Mouse (Mus musculus) hindbrain, embryonic 14.5 days (tissue): ENCODE data around the gene Acyp1. TPM values are rescaled to one million over a fixed set of nuclear protein-coding genes. Genes with fewer than 3 reads are reported as not detected.

Experiments used
- ATAC-seq: fragments of 200-750 bp; cut with Nextera tagmentation; 2 replicates; pipeline ENCODE4 v1.8.0; 2017; ENCODE audit warnings: moderate number of reproducible peaks, mild to moderate bottlenecking, moderate TSS enrichment, moderate library complexity; ENCODE audit not compliant: low FRiP score
- DNase-seq: peaks from one replicate; pipeline ENCODE4 v3.0.0-alpha.2; 2015; ENCODE audit warnings: low spot score
- H3K27ac ChIP-seq: fragments of 300-500 bp; sonication (generic); 2 replicates; pipeline ENCODE4 v1.5.1; 2014; ENCODE audit warnings: mild to moderate bottlenecking, moderate library complexity
- H3K27me3 ChIP-seq: fragments of 300-500 bp; sonication (generic); 2 replicates; pipeline ENCODE4 v1.6.1; 2014; ENCODE audit warnings: mild to moderate bottlenecking, low read length, mixed read lengths; ENCODE audit not compliant: control insufficient read depth, insufficient read depth
- H3K36me3 ChIP-seq: fragments of 300-500 bp; sonication (generic); replicated peaks from 2 replicates; pipeline ENCODE4 v1.6.1; 2014; ENCODE audit not compliant: control insufficient read depth, insufficient read depth
- H3K4me1 ChIP-seq: fragments of 300-500 bp; sonication (generic); replicated peaks from 2 replicates; pipeline ENCODE4 v1.6.1; 2014; ENCODE audit warnings: antibody characterized with exemption, low read length, mixed read lengths; ENCODE audit not compliant: control insufficient read depth, insufficient read depth
- H3K4me2 ChIP-seq: fragments of 300-500 bp; sonication (generic); replicated peaks from 2 replicates; pipeline ENCODE4 v1.6.1; 2014; ENCODE audit warnings: mild to moderate bottlenecking, moderate library complexity
- H3K4me3 ChIP-seq: fragments of 300-500 bp; sonication (generic); replicated peaks from 2 replicates; pipeline ENCODE4 v1.5.1; 2014; ENCODE audit warnings: mild to moderate bottlenecking, low read length
- H3K9ac ChIP-seq: fragments of 300-500 bp; sonication (generic); 2 replicates; pipeline ENCODE4 v1.6.1; 2014
- H3K9me3 ChIP-seq: fragments of 300-500 bp; sonication (generic); 2 replicates; pipeline ENCODE4 v1.6.1; 2016; ENCODE audit warnings: low read length; ENCODE audit not compliant: control insufficient read depth
- WGBS: fragments of 180-500 bp; shearing (Covaris S2); extraction: QIAGEN DNeasy Blood & Tissue Kit; methylation state at CpG from one replicate; pipeline ENCODE4 v1.1.7; 2014; 5-methylcytosine and 5-hydroxymethylcytosine counted together
- polyA plus RNA-seq: library from polyadenylated mRNA; unstranded; fragments of >200 nt; fragmentation: Nextera tagmentation; extraction: Ambion mirVana; gene quantifications from 2 replicates; pipeline ENCODE4 v1.2.1, GENCODE M21; 2014

Acyp1 gene
- polyA plus RNA-seq = 46.8 and 59.1 TPM in 2 replicates

- 9% methylated on average over 21 of the region's 21 CpGs for WGBS
These were observed at the start of gene Acyp1 for GRCm38 (mm10) chr12:85287809-85288485. TSS of gene Acyp1 (minus strand) at chr12:85288438.

GRCm38 (mm10) chr12:85337567-85338311 lies 49.5 kb upstream of the Acyp1 start:
- Histone ChIP-seq H3K36me3 (peaks cover 39% of the 10 kb centered on the region), H3K4me1 (peaks cover 10% of the 10 kb centered on the region), H3K9me3 (no peaks in the 10 kb centered on the region), H3K27ac (no peak overlapping the region), H3K4me3 (peak overlapping the region; percentile 100), H3K9ac (peak overlapping the region; percentile 98; the same call in 1 of the 2 replicates), H3K4me2 (peak overlapping the region; percentile 87), H3K27me3 (no peaks in the 10 kb centered on the region)
- WGBS = 89% methylated on average over 6 of the region's 6 CpGs
- ATAC-seq (no peak), DNase-seq (no peak)

More at GRCm38 (mm10) chr12:85287809-85288485, at the start of gene Acyp1:
- Histone ChIP-seq H3K4me3 (peak within 1 kb of the TSS; percentile 44), H3K4me1 (peaks cover 5% of the 10 kb centered on the region), H3K9me3 (no peaks in the 10 kb centered on the region), H3K27me3 (no peaks in the 10 kb centered on the region), H3K9ac (peak within 1 kb of the TSS; percentile 56), H3K36me3 (no peaks in the 10 kb centered on the region), H3K27ac (no peak within 1 kb of the TSS), H3K4me2 (peak within 1 kb of the TSS; percentile 87)
- no peak for DNase-seq
- ATAC-seq = peak; percentile 40; the same call in 1 of the 2 replicates

- 92% methylated on average over 7 of the region's 7 CpGs for WGBS
- H3K36me3 ChIP-seq = peaks cover 94% of the 10 kb centered on the region
These were observed 41.9 kb upstream of the Acyp1 start for GRCm38 (mm10) chr12:85330153-85330552.

GRCm38 (mm10) chr12:85308651-85309050 lies 20.4 kb upstream of the Acyp1 start:
- H3K27me3 ChIP-seq = no peaks in the 10 kb centered on the region
- H3K27ac ChIP-seq = no peak overlapping the region
- 74% methylated on average over 3 of the region's 3 CpGs for WGBS
- H3K4me3 ChIP-seq = no peak overlapping the region
- H3K36me3 ChIP-seq = peaks cover 99% of the 10 kb centered on the region
- no peaks in the 10 kb centered on the region for H3K9me3 ChIP-seq
- H3K4me1 ChIP-seq = no peaks in the 10 kb centered on the region
- H3K4me2 ChIP-seq = no peak overlapping the region
- ATAC-seq = no peak
- H3K9ac ChIP-seq = no peak overlapping the region
- no peak for DNase-seq

More at GRCm38 (mm10) chr12:85330153-85330552, 41.9 kb upstream of the Acyp1 start:
- Histone ChIP-seq H3K4me2 (no peak overlapping the region), H3K9me3 (no peaks in the 10 kb centered on the region), H3K27ac (no peak overlapping the region), H3K27me3 (no peaks in the 10 kb centered on the region), H3K4me1 (no peaks in the 10 kb centered on the region), H3K9ac (no peak overlapping the region), H3K4me3 (no peak overlapping the region)
- no peak for ATAC-seq
- no peak for DNase-seq

- Histone ChIP-seq H3K27me3 (no peaks in the 10 kb centered on the region), H3K9me3 (no peaks in the 10 kb centered on the region), H3K4me2 (no peak overlapping the region), H3K9ac (no peak overlapping the region), H3K4me3 (no peak overlapping the region), H3K27ac (peak overlapping the region; percentile 12; the same call in 1 of the 2 replicates), H3K36me3 (peaks cover 98% of the 10 kb centered on the region), H3K4me1 (no peaks in the 10 kb centered on the region)
- WGBS = 50% methylated on average over 16 of the region's 16 CpGs
- DNase-seq = peak; percentile 97
- ATAC-seq = peak; percentile 62; the same call in 1 of the 2 replicates
These were observed 17.1 kb upstream of the Acyp1 start for GRCm38 (mm10) chr12:85305247-85305892.

GRCm38 (mm10) chr12:85304725-85305124 lies 16.5 kb upstream of the Acyp1 start:
- no peak overlapping the region for H3K9ac ChIP-seq
- H3K27me3 ChIP-seq = no peaks in the 10 kb centered on the region
- no peak overlapping the region for H3K27ac ChIP-seq
- no peak overlapping the region for H3K4me2 ChIP-seq
- H3K36me3 ChIP-seq = peaks cover 98% of the 10 kb centered on the region
- ATAC-seq = no peak
- 78% methylated on average over 4 of the region's 4 CpGs for WGBS
- no peak overlapping the region for H3K4me3 ChIP-seq
- no peaks in the 10 kb centered on the region for H3K4me1 ChIP-seq
- no peak for DNase-seq
- H3K9me3 ChIP-seq = no peaks in the 10 kb centered on the region

GRCm38 (mm10) chr12:85303256-85303655 lies 15.0 kb upstream of the Acyp1 start:
- WGBS = 75% methylated on average over 2 of the region's 2 CpGs
- H3K9ac ChIP-seq = no peak overlapping the region
- DNase-seq (no peak), ATAC-seq (no peak)
- no peaks in the 10 kb centered on the region for H3K9me3 ChIP-seq
- no peak overlapping the region for H3K4me3 ChIP-seq
- H3K36me3 ChIP-seq = peaks cover 95% of the 10 kb centered on the region
- H3K4me1 ChIP-seq = no peaks in the 10 kb centered on the region
- no peak overlapping the region for H3K4me2 ChIP-seq
- H3K27ac ChIP-seq = no peak overlapping the region
- H3K27me3 ChIP-seq = no peaks in the 10 kb centered on the region

GRCm38 (mm10) chr12:85298835-85299180 lies 10.6 kb upstream of the Acyp1 start:
- DNase-seq (no peak), ATAC-seq (no peak)
- Histone ChIP-seq H3K4me1 (no peaks in the 10 kb centered on the region), H3K9ac (no peak overlapping the region), H3K9me3 (peaks cover 13% of the 10 kb centered on the region; the same call in 1 of the 2 replicates), H3K36me3 (peaks cover 59% of the 10 kb centered on the region), H3K27me3 (no peaks in the 10 kb centered on the region), H3K4me3 (no peak overlapping the region), H3K4me2 (no peak overlapping the region), H3K27ac (no peak overlapping the region)
- WGBS = 88% methylated on average over 1 of the region's 1 CpGs
